Mouse (Mus musculus) heart, adult 11 months (tissue): ENCODE data around the gene Steap2.
"Not testable (repeated sequence)": the region's sequence is repeated elsewhere in the genome, so short reads cannot be mapped to it uniquely, and the experiment has no call there.

Source experiments
- DNase-seq: peaks from one replicate; pipeline ENCODE4 v3.0.0; 2022

Steap2 gene

GRCm38 (mm10) chr5:5693956-5694653, at the start of gene Steap2:
Gene Steap2 (minus strand): TSS chr5:5694578.
- peak; percentile 91 for DNase-seq

- peak; percentile 80 for DNase-seq
Observed at GRCm38 (mm10) chr5:5734445-5734844, 40.1 kb upstream of the Steap2 start.

GRCm38 (mm10) chr5:5732858-5733257, 38.5 kb upstream of the Steap2 start:
- no peak for DNase-seq

- no peak for DNase-seq
Observed at GRCm38 (mm10) chr5:5732208-5732607, 37.8 kb upstream of the Steap2 start.

- no peak for DNase-seq
Observed at GRCm38 (mm10) chr5:5729904-5730303, 35.5 kb upstream of the Steap2 start.

GRCm38 (mm10) chr5:5722217-5722616, 27.8 kb upstream of the Steap2 start:
- DNase-seq: no peak

GRCm38 (mm10) chr5:5711032-5711431, 16.7 kb upstream of the Steap2 start:
- no peak for DNase-seq

- DNase-seq: no peak
Observed at GRCm38 (mm10) chr5:5707341-5708278, 13.2 kb upstream of the Steap2 start.

- DNase-seq: no peak
Observed at GRCm38 (mm10) chr5:5705019-5705418, 10.6 kb upstream of the Steap2 start.

- no peak for DNase-seq
Observed at GRCm38 (mm10) chr5:5700386-5700785, 6.0 kb upstream of the Steap2 start.

GRCm38 (mm10) chr5:5698830-5699229, 4.5 kb upstream of the Steap2 start:
- no peak for DNase-seq

- no peak for DNase-seq
Observed at GRCm38 (mm10) chr5:5695401-5695942, 1.1 kb upstream of the Steap2 start.

- no peak for DNase-seq
Observed at GRCm38 (mm10) chr5:5693541-5693955, 830 bp downstream of the Steap2 start.

- DNase-seq: no peak
Observed at GRCm38 (mm10) chr5:5692167-5692738, 2.1 kb downstream of the Steap2 start.

- DNase-seq: no peak
Observed at GRCm38 (mm10) chr5:5688945-5689540, 5.3 kb downstream of the Steap2 start.

GRCm38 (mm10) chr5:5688228-5688627, 6.2 kb downstream of the Steap2 start:
- DNase-seq: no peak

- DNase-seq: no peak
Observed at GRCm38 (mm10) chr5:5686973-5687372, 7.4 kb downstream of the Steap2 start.

GRCm38 (mm10) chr5:5684946-5685345, 9.4 kb downstream of the Steap2 start:
- DNase-seq: not testable (repeated sequence)

- no peak for DNase-seq
Observed at GRCm38 (mm10) chr5:5683292-5683691, 11.1 kb downstream of the Steap2 start.

GRCm38 (mm10) chr5:5679459-5679858, 14.9 kb downstream of the Steap2 start:
- DNase-seq: no peak

GRCm38 (mm10) chr5:5676082-5676481, 18.3 kb downstream of the Steap2 start:
- no peak for DNase-seq

GRCm38 (mm10) chr5:5668920-5669319, 25.5 kb downstream of the Steap2 start:
- DNase-seq: no peak

- no peak for DNase-seq
Observed at GRCm38 (mm10) chr5:5664371-5664926, 29.9 kb downstream of the Steap2 start.
